Mouse (Mus musculus) adrenal gland, postnatal 25 days (tissue): ENCODE results near the gene Ndufs5. TPM values are rescaled to one million over a fixed set of nuclear protein-coding genes. Genes with fewer than 3 reads are reported as not detected.

Source experiments
- DNase-seq: peaks from one replicate; pipeline ENCODE4 v3.0.0; 2021; ENCODE audit warnings: mixed read lengths
- total RNA-seq: library from RNA; stranded (reverse); gene quantifications from 2 replicates; pipeline ENCODE4 v1.2.3, GENCODE M21; 2021

Gene Ndufs5
- total RNA-seq, 1 experiment from 2014 or later = 237 TPM

DNA sequence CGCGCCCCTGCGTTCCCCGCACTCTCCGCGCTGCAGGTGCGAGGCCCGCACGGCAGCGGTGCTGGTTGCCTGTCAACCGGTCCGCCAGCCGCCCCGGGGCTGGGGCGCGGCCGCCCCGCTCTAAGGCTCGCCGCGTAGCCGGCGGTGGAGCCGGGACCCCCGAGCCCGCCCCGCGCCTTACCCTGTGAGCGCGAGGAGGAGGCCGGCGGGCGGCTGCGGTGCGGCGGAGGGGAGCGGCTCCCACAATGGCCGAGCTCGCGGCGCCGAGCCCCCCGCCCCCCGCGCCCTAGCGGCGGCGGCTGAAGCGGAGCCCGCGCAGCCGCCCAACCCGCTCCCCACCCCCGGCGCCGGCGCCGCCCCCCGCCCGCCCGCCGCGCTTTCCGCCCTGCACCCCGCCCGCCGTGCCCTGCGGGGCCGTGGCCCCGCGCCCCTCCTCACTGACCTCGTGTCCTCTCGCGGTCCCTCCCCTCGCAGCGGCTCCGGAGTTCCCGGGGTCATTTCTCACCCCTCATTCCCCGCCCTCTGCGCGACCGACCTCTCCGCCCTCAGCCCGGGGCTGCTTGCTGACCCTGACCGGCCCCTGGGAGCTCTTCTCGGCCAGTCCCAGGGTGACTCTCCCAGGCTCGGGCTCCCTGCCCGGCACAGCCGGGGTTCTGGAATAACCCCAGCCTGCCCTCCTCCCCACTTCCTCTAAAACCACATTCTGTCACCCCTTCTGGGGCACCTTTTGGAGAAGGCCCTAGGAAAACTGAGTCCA is 30.8 kb downstream of the Ndufs5 start:
- peak; percentile 64 for DNase-seq

DNA sequence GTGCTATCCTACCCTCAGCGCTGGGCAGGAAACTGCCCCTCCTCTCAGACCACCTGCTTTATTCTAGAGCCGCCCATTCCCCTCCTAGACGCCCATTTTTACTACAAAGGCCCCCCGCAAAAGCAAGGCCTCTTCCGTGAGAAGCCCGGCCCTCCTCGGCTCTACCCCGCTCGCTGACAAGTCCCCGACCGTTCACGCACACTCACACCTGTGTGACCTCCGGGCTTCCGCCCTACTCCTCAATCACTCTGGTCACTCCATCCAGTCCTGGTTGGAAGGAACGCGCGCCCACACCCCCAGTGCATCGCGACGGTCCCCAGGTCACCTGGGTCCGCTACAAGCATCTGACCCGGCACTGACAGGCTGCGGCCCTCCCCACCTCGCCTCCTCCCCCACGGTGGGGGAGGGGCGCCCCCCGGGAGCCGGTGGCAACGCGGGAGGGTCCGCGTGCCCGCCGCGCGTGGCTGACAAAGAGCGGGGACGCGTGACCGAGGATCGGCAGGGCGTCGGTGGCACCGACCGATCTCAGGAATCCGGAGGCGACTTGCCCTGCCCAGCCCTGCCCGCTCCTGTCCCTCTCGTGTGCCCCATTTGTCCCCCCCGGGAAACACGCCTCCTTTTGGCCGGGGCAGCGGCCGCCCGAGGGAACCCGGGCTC is 31.5 kb downstream of the Ndufs5 start:
- DNase-seq = peak; percentile 38

DNA sequence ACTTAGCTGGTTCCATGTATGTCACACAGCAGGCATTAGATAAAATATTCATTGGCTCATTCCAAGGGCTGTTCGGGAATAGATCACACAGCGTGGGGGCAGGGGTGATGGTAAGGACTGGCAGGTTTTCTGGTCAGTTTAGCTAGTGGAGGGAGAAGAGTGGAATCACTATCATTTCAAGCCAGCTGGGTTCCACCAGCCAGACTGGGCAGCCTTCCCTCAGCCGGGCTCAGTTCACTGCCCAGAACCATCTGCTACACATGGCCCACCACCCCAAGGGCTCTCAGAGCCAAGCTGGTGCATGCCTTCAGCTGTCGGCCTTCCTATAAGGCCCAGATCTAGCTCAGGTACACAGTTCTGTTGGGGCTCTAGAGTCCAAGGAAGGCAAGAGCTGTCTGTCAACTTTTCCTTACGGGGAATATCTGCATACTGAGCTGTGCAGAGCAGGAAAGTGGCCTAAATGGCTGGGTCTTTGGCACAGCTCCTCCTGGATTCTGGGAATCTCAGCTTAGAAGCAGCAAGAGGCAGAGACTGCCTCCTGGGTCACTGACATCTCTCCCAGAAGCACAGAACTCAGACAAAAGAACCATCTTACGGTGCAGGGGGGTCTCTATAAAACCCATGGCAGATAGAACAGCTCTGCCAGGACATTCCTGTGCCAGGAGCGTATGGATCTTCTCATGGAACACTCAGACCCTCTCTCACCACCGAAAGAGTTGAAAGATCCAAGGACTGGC is 32.3 kb downstream of the Ndufs5 start:
- DNase-seq = peak; percentile 8

- DNase-seq = no peak
Measured at GRCm38 (mm10) chr4:123685046-123685445, 33.0 kb downstream of the Ndufs5 start.

- DNase-seq = no peak
Measured at GRCm38 (mm10) chr4:123684260-123684659, 33.7 kb downstream of the Ndufs5 start, which contains the start of gene Macf1. TSS of gene Macf1 (minus strand) at chr4:123684360.

- no peak for DNase-seq
Measured at GRCm38 (mm10) chr4:123682291-123682690, 35.7 kb downstream of the Ndufs5 start.

- DNase-seq = no peak
Measured at GRCm38 (mm10) chr4:123680962-123681361, 37.0 kb downstream of the Ndufs5 start.

DNA sequence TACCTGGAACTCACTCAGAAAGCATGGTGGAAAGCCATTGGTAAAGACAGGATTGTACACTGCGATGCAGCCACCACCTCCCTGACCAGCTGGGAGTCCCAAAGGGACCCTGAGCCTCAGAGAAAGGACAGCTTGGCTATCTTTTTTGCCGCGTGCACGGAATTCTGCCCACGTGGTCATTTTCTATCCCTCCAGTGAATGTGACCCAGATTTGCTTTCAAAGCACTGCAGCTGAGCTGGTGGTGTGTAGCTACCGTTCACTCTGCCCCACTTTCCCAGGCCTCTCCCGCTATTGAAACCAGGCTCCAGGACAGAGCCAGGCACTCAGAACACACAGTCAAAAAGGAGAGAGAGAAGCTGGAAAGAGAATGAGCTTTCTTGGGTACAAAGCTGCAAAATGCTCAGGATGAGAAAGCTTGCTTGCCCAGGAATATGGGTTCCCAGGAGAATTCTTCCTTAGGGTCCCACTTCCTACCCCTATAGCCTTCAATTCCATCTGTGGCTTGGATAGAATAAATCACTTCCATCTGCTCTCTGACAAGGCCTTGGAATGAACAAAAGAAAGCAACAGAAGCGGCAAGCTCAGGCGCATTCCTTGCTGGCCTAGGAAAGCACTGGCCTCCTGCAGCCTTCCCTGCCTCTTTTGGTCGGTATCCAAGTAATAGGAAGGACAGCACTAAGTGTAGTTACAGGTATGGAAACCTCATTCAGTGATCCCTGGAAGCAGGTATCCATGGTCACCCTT is 40.8 kb downstream of the Ndufs5 start:
- DNase-seq = peak; percentile 21

DNA sequence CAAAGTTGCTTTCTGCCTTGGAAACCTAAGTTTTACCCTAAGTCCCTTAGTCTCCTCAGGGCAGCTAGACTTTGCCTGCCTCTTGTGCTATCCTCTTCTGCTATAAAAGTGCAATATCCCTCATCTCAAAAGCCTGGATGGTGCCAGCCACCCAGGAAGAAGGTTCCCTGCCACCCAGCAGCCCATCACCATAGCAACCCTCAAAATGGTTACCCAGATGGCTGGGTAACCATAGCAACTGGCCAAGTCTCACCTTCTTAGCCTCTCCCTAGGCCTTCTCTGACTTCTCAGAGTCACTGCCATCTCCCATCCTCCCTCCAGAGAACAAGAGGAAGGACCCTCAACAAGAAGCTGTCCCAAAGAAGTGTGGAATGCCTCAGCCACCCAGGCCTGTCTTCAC is 47.4 kb downstream of the Ndufs5 start:
- DNase-seq = no peak

DNA sequence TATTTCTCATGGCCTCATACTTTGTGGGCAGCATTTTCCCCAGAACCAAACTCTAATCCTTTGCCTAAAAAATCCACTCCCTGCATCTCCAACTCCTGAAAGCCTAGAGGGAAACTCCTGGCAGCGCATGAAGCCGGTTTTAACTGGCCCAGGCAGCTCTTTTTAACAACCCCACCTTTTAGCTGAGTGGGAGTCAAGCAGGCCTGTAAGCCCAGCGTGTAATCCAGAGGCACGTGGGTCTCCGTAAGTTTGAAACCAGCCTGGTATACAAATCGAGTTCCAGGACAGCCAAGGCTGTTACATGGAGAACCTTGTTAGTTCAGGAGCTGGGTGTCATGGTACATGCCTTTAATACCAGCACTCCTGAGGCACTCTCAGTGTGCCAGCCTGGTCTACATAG is 48.3 kb downstream of the Ndufs5 start:
- no peak for DNase-seq

GRCm38 (mm10) chr4:123667260-123667867 is 50.6 kb downstream of the Ndufs5 start:
- DNase-seq = peak; percentile 69

DNA sequence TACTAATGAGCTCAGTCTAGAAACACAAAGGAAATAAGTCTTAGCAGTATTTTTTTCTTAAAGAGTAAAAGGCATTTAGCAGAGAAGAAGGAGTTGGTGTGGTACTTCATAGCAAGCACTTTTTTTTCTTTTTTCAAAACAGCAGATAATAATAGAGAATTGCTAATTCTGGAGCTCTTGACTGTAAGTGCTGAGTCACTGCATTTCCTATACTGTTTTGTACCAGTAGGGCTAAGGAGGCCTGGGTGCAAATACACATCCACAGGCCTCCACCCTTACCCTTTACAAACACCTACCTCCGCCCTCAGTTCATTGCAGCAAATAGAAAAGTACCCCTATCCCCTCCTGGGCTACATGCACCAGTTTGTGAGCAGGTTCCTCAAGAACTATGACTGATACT is 51.5 kb downstream of the Ndufs5 start:
- no peak for DNase-seq

GRCm38 (mm10) chr4:123665681-123666278 is 52.2 kb downstream of the Ndufs5 start:
- DNase-seq = no peak

- DNase-seq = peak; percentile 55
Measured at GRCm38 (mm10) chr4:123664951-123665661, 52.9 kb downstream of the Ndufs5 start.

- DNase-seq = peak; percentile 84
Measured at GRCm38 (mm10) chr4:123664021-123664950, 53.7 kb downstream of the Ndufs5 start.

GRCm38 (mm10) chr4:123663688-123663965 is 54.4 kb downstream of the Ndufs5 start:
- DNase-seq = peak; percentile 32

DNA sequence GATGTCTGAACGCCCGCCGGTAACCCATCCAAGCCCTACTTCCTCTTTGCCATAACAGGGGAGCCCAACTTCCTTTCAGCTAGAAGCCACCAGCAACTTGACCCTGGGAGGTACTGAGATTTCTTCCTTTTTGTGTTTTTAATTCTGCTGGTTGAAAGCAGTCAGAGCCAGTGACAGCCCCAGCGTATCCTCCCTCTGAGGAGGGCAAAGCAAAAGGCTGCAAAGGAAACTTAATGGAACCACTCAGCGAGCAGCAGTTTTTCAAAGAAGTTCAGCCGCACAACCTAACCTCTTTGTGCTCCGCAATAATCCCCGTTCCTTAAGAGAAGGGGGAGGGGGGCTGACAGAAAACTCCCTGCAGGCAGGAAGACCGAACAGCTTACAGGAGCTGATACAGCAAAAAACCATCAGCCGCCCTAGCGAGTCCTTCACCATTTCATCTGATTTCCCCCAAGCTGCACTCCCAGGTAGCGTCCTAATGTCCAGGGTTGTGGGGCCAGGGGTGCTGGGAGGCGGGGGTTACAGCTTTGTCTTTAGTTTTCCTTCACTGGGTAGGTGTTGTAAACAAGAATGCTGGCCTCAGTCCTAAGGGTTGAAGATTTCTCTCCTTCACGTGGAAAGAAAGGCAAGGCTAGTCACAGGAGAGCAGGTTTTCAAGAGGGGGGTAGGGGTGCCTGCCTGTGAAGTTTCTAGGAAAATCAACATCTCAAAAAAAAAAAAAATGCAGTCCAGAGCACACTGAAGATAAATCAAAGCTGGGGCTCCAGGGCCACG is 54.9 kb downstream of the Ndufs5 start:
- no peak for DNase-seq
